Mouse (Mus musculus): Measurements from ENCODE around the gene Reln. TPM values are rescaled to one million over a fixed set of nuclear protein-coding genes. Genes with fewer than 3 reads are reported as not detected.

The Reln gene
- polyA plus RNA-seq, 1 experiment = 0.61 TPM

- Histone ChIP-seq H3K27me3 (ENCODE audit: control insufficient read depth, insufficient read depth, low read length) (no peaks in the 10 kb centered on the region), H3K27ac (ENCODE audit: control insufficient read depth, insufficient read depth, low read length) (no peak overlapping the region), H3K36me3 (ENCODE audit: control insufficient read depth, insufficient read depth, low read length) (no peaks in the 10 kb centered on the region), H3K4me1 (replicated peaks; ENCODE audit: control insufficient read depth, insufficient read depth, low read length) (no peaks in the 10 kb centered on the region), H3K4me3 (ENCODE audit: control insufficient read depth, insufficient read depth, low read length) (no peak overlapping the region)
- WGBS = 87% methylated on average over 12 of the region's 12 CpGs
- no peak for TF ChIP-seq POLR2A (IDR thresholded peaks at IDR 0.05; ENCODE audit: control insufficient read depth, extremely low read depth, insufficient read depth, low read length, poor library complexity)
- TF ChIP-seq CTCF (IDR thresholded peaks at IDR 0.05; ENCODE audit: borderline replicate concordance, control insufficient read depth, extremely low read depth, insufficient read depth, low read length, poor library complexity) = no peak
- no peak for DNase-seq
Measured at GRCm38 (mm10) chr5:21901411-21901810, 443.1 kb downstream of the Reln start.

DNA sequence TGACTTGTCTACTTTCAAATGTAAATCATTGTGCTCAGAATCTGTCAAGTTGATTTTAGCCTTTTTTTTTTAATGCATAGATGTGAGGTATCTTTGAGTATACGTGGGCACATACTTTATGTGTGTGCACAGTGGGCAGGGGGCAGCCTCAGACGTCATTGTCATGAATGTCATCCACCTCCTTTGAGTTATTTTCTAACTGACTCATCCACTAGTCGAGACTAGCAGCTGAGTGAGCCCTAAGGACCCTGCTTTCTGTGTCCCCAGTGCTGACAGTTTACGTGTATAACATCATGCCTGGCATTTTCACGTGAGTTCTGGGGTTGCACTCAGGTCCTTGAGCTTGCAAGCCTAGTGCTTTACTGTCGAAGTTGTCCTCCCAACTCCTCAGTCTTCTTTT is 443.6 kb downstream of the Reln start:
- Histone ChIP-seq H3K27ac (ENCODE audit: control insufficient read depth, insufficient read depth, low read length) (no peak overlapping the region), H3K4me1 (replicated peaks; ENCODE audit: control insufficient read depth, insufficient read depth, low read length) (no peaks in the 10 kb centered on the region), H3K4me3 (ENCODE audit: control insufficient read depth, insufficient read depth, low read length) (no peak overlapping the region), H3K36me3 (ENCODE audit: control insufficient read depth, insufficient read depth, low read length) (no peaks in the 10 kb centered on the region), H3K27me3 (ENCODE audit: control insufficient read depth, insufficient read depth, low read length) (no peaks in the 10 kb centered on the region)
- no peak for DNase-seq
- 57% methylated on average over 6 of the region's 6 CpGs for WGBS
- no peak for TF ChIP-seq CTCF (IDR thresholded peaks at IDR 0.05; ENCODE audit: borderline replicate concordance, control insufficient read depth, extremely low read depth, insufficient read depth, low read length, poor library complexity)
- no peak for TF ChIP-seq POLR2A (IDR thresholded peaks at IDR 0.05; ENCODE audit: control insufficient read depth, extremely low read depth, insufficient read depth, low read length, poor library complexity)

DNA sequence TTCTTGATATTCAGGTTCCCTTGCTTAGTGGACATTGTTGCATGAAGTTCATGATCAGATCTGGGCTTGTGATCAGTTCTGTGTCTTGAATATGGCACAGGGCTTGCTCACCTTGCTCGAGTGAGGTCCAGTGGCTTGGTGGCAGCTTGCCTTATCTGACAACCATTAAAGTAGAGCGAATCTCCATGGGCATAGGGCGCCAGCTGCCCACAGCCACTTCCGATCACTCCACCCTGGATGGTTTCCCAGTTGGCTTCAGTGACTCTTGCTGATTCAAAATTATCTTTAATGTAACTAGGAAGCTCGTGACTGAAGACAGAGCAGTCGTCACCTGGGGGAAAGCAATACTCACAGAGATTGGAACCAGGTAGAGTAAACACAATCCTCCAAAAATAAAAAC is 445.6 kb downstream of the Reln start:
- Histone ChIP-seq H3K27me3 (ENCODE audit: control insufficient read depth, insufficient read depth, low read length) (no peaks in the 10 kb centered on the region), H3K27ac (ENCODE audit: control insufficient read depth, insufficient read depth, low read length) (no peak overlapping the region), H3K4me3 (ENCODE audit: control insufficient read depth, insufficient read depth, low read length) (no peak overlapping the region), H3K4me1 (replicated peaks; ENCODE audit: control insufficient read depth, insufficient read depth, low read length) (no peaks in the 10 kb centered on the region), H3K36me3 (ENCODE audit: control insufficient read depth, insufficient read depth, low read length) (no peaks in the 10 kb centered on the region)
- TF ChIP-seq POLR2A (IDR thresholded peaks at IDR 0.05; ENCODE audit: control insufficient read depth, extremely low read depth, insufficient read depth, low read length, poor library complexity) = no peak
- no peak for TF ChIP-seq CTCF (IDR thresholded peaks at IDR 0.05; ENCODE audit: borderline replicate concordance, control insufficient read depth, extremely low read depth, insufficient read depth, low read length, poor library complexity)
- WGBS = 89% methylated on average over 6 of the region's 6 CpGs
- DNase-seq = no peak

DNA sequence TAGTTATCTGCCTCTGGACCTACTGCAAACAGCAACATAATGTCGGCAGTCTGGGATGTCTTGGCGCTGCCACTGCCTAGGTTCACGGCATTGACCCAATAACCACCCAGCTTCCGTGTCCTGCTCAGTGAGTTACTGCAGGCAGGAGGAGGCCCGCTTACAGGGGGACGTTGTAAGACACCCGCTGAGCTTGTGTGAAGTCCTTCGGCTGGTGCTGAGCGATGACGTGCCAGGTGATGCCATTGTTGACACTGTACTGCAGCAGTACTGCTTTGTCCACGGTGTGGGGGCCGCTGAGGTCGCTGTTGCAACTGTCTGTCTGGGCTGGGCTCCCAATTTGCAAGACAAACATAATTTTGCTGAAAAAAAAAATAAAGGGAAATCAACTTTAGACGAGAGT is 447.9 kb downstream of the Reln start:
- TF ChIP-seq POLR2A (IDR thresholded peaks at IDR 0.05; ENCODE audit: control insufficient read depth, extremely low read depth, insufficient read depth, low read length, poor library complexity) (no peak), CTCF (IDR thresholded peaks at IDR 0.05; ENCODE audit: borderline replicate concordance, control insufficient read depth, extremely low read depth, insufficient read depth, low read length, poor library complexity) (no peak)
- WGBS = 83% methylated on average over 14 of the region's 14 CpGs
- H3K36me3 ChIP-seq (ENCODE audit: control insufficient read depth, insufficient read depth, low read length) = no peaks in the 10 kb centered on the region
- H3K4me3 ChIP-seq (ENCODE audit: control insufficient read depth, insufficient read depth, low read length) = no peak overlapping the region
- no peaks in the 10 kb centered on the region for H3K4me1 ChIP-seq (replicated peaks; ENCODE audit: control insufficient read depth, insufficient read depth, low read length)
- H3K27ac ChIP-seq (ENCODE audit: control insufficient read depth, insufficient read depth, low read length) = no peak overlapping the region
- H3K27me3 ChIP-seq (ENCODE audit: control insufficient read depth, insufficient read depth, low read length) = no peaks in the 10 kb centered on the region
- no peak for DNase-seq

DNA sequence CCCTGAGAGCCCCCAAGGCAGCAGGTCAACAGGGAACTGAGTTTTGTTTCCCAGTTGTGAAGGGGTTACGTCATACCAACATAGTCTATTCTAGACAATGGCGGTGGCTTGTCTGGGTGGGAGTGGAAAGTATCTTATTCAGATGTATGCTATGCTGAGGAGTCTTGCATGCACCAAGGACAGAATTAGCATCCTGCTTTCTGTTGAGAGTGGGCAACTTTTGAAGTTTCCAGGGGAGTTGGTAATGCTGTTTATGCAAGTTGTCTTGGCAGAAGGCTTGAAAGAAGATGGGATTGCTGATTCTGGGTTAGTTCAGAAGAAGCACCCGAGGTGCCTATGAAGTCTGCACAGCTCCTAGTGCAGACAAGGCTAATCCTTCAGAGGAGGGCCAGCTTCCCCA is 450.3 kb downstream of the Reln start:
- Histone ChIP-seq H3K27me3 (ENCODE audit: control insufficient read depth, insufficient read depth, low read length) (no peaks in the 10 kb centered on the region), H3K4me3 (ENCODE audit: control insufficient read depth, insufficient read depth, low read length) (no peak overlapping the region), H3K36me3 (ENCODE audit: control insufficient read depth, insufficient read depth, low read length) (no peaks in the 10 kb centered on the region), H3K27ac (ENCODE audit: control insufficient read depth, insufficient read depth, low read length) (no peak overlapping the region), H3K4me1 (replicated peaks; ENCODE audit: control insufficient read depth, insufficient read depth, low read length) (no peaks in the 10 kb centered on the region)
- TF ChIP-seq POLR2A (IDR thresholded peaks at IDR 0.05; ENCODE audit: control insufficient read depth, extremely low read depth, insufficient read depth, low read length, poor library complexity) (no peak), CTCF (IDR thresholded peaks at IDR 0.05; ENCODE audit: borderline replicate concordance, control insufficient read depth, extremely low read depth, insufficient read depth, low read length, poor library complexity) (no peak)
- DNase-seq = no peak
- 84% methylated on average over 3 of the region's 3 CpGs for WGBS

GRCm38 (mm10) chr5:21866750-21867149 is 477.8 kb downstream of the Reln start:
- whole genome bisulfite sequencing = 72% methylated on average over 8 of the region's 8 CpGs
- no peak for TF ChIP-seq CTCF (IDR thresholded peaks at IDR 0.05; ENCODE audit: borderline replicate concordance, control insufficient read depth, extremely low read depth, insufficient read depth, low read length, poor library complexity)
- no peak for TF ChIP-seq POLR2A (IDR thresholded peaks at IDR 0.05; ENCODE audit: control insufficient read depth, extremely low read depth, insufficient read depth, low read length, poor library complexity)

DNA sequence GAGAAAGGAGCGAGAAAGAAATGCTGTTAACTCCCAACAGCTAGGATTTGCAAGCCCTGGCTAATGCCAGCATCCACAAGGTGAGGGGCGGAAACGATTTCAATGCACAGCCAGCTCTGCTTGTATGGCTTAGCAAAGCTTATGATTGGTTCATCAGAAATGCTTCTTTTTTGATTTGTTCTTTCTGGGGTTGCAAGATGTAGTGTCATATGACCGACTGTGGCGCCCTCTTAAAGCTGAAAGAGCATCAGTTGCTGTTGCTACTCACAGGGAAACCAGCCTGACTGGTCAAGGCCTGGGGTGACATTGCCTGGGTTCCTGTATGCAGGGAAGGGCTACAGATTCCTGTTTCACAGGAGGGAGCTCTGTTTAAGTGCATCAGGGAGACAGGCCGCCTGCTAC is 478.2 kb downstream of the Reln start:
- DNase-seq = no peak
- Histone ChIP-seq H3K36me3 (ENCODE audit: control insufficient read depth, insufficient read depth, low read length) (no peaks in the 10 kb centered on the region), H3K4me1 (replicated peaks; ENCODE audit: control insufficient read depth, insufficient read depth, low read length) (no peaks in the 10 kb centered on the region), H3K27ac (ENCODE audit: control insufficient read depth, insufficient read depth, low read length) (no peak overlapping the region), H3K4me3 (ENCODE audit: control insufficient read depth, insufficient read depth, low read length) (no peak overlapping the region), H3K27me3 (ENCODE audit: control insufficient read depth, insufficient read depth, low read length) (no peaks in the 10 kb centered on the region; the same call in 1 of the 2 replicates)
- no peak for TF ChIP-seq CTCF (IDR thresholded peaks at IDR 0.05; ENCODE audit: borderline replicate concordance, control insufficient read depth, extremely low read depth, insufficient read depth, low read length, poor library complexity)
- no peak for TF ChIP-seq POLR2A (IDR thresholded peaks at IDR 0.05; ENCODE audit: control insufficient read depth, extremely low read depth, insufficient read depth, low read length, poor library complexity)
- 31% methylated on average over 6 of the region's 6 CpGs for WGBS

More at GRCm38 (mm10) chr5:21866750-21867149, 477.8 kb downstream of the Reln start:
- Histone ChIP-seq H3K27me3 (ENCODE audit: control insufficient read depth, insufficient read depth, low read length) (no peaks in the 10 kb centered on the region; the same call in 1 of the 2 replicates), H3K36me3 (ENCODE audit: control insufficient read depth, insufficient read depth, low read length) (no peaks in the 10 kb centered on the region), H3K4me3 (ENCODE audit: control insufficient read depth, insufficient read depth, low read length) (no peak overlapping the region), H3K4me1 (replicated peaks; ENCODE audit: control insufficient read depth, insufficient read depth, low read length) (no peaks in the 10 kb centered on the region), H3K27ac (ENCODE audit: control insufficient read depth, insufficient read depth, low read length) (no peak overlapping the region)
- no peak for DNase-seq

Measured in thymus, adult 2 months (tissue).